Mouse (Mus musculus) neural tube, embryonic 13.5 days (tissue): ENCODE data around the gene 5430402E10Rik. TPM values are rescaled to one million over a fixed set of nuclear protein-coding genes. Genes with fewer than 3 reads are reported as not detected.
"Not testable (repeated sequence)": the region's sequence is repeated elsewhere in the genome, so short reads cannot be mapped to it uniquely, and the experiment has no call there.

ENCODE experiments used
- ATAC-seq: fragments of 200-750 bp; cut with Nextera tagmentation; 2 replicates; pipeline ENCODE4 v1.8.0; 2017; ENCODE audit warnings: low read depth, mild to moderate bottlenecking, moderate TSS enrichment, moderate library complexity
- H3K27ac ChIP-seq: fragments of 300-500 bp; sonication (generic); replicated peaks from 2 replicates; pipeline ENCODE4 v1.5.1; 2015; ENCODE audit warnings: moderate library complexity, mild to moderate bottlenecking, inconsistent platforms
- H3K27me3 ChIP-seq: fragments of 300-500 bp; sonication (generic); 2 replicates; pipeline ENCODE4 v1.6.1; 2015; ENCODE audit warnings: mild to moderate bottlenecking, inconsistent platforms
- H3K36me3 ChIP-seq: fragments of 300-500 bp; sonication (generic); 2 replicates; pipeline ENCODE4 v1.6.1; 2015; ENCODE audit warnings: mild to moderate bottlenecking, inconsistent platforms
- H3K4me1 ChIP-seq: fragments of 300-500 bp; sonication (generic); replicated peaks from 2 replicates; pipeline ENCODE4 v1.6.1; 2015; ENCODE audit warnings: inconsistent platforms
- H3K4me2 ChIP-seq: fragments of 300-500 bp; sonication (generic); 2 replicates; pipeline ENCODE4 v1.6.1; 2015; ENCODE audit warnings: inconsistent platforms, mild to moderate bottlenecking, moderate library complexity
- H3K4me3 ChIP-seq: fragments of 300-500 bp; sonication (generic); 2 replicates; pipeline ENCODE4 v1.5.1; 2015; ENCODE audit warnings: mild to moderate bottlenecking, inconsistent platforms
- H3K9ac ChIP-seq: fragments of 300-500 bp; sonication (generic); 2 replicates; pipeline ENCODE4 v1.6.1; 2015; ENCODE audit warnings: moderate library complexity, mild to moderate bottlenecking, inconsistent platforms
- H3K9me3 ChIP-seq: fragments of 300-500 bp; sonication (generic); 2 replicates; pipeline ENCODE4 v1.6.1; 2016; ENCODE audit warnings: inconsistent platforms
- WGBS: fragments of 180-500 bp; shearing (Covaris S2); methylation state at CpG from one replicate; pipeline ENCODE4 v1.1.7; 2015; 5-methylcytosine and 5-hydroxymethylcytosine counted together
- polyA plus RNA-seq: library from polyadenylated mRNA; unstranded; fragments of >200 nt; fragmentation: Nextera tagmentation; extraction: Ambion mirVana; gene quantifications from 2 replicates; pipeline ENCODE4 v1.2.1, GENCODE M21; 2015

5430402E10Rik gene
- polyA plus RNA-seq, result not detected in 2 replicates

GRCm38 (mm10) chrX:77924962-77925361 lies at the start of gene 5430402E10Rik:
Gene 5430402E10Rik (minus strand): TSS chrX:77925062.
- H3K9ac ChIP-seq, H3K9me3 ChIP-seq, H3K27ac ChIP-seq, H3K36me3 ChIP-seq, H3K4me3 ChIP-seq, ATAC-seq, H3K4me2 ChIP-seq, H3K4me1 ChIP-seq, H3K27me3 ChIP-seq: not testable (repeated sequence)
- WGBS, result 88% methylated on average over 1 of the region's 1 CpGs

GRCm38 (mm10) chrX:77880033-77880432 lies 44.8 kb downstream of the 5430402E10Rik start:
- not testable (repeated sequence) for H3K36me3 ChIP-seq, H3K27ac ChIP-seq, H3K4me3 ChIP-seq, H3K9ac ChIP-seq, H3K4me1 ChIP-seq, H3K9me3 ChIP-seq, H3K4me2 ChIP-seq, ATAC-seq, H3K27me3 ChIP-seq
- WGBS, result 46% methylated on average over 2 of the region's 4 CpGs

Other genes with a start within 250 kb of the 5430402E10Rik start
- gene Prkx, start 128.8 kb downstream of the 5430402E10Rik start, polyA plus RNA-seq, result 31.1 and 31.8 TPM in 2 replicates
- gene Pbsn, start 71.4 kb downstream of the 5430402E10Rik start, polyA plus RNA-seq, result not detected in 2 replicates
- gene Gm14744, start 60.3 kb downstream of the 5430402E10Rik start, polyA plus RNA-seq, result not detected in 2 replicates
- not detected in 2 replicates for gene Obp1a, start 166.3 kb upstream of the 5430402E10Rik start, polyA plus RNA-seq
- not detected in 2 replicates for gene Gm5938, start 200.4 kb upstream of the 5430402E10Rik start, polyA plus RNA-seq